Mouse (Mus musculus) midbrain, embryonic 13.5 days (tissue): ENCODE results near the gene Fchsd2. TPM values are rescaled to one million over a fixed set of nuclear protein-coding genes. Genes with fewer than 3 reads are reported as not detected.

Experiments used
- ATAC-seq: fragments of 200-750 bp; cut with Nextera tagmentation; 2 replicates; pipeline ENCODE4 v1.8.0; 2017; ENCODE audit warnings: mild to moderate bottlenecking, moderate TSS enrichment, moderate library complexity
- H3K27ac ChIP-seq: fragments of 300-500 bp; sonication (generic); 2 replicates; pipeline ENCODE4 v1.5.1; 2015; ENCODE audit warnings: inconsistent platforms, mild to moderate bottlenecking, moderate library complexity
- H3K27me3 ChIP-seq: fragments of 300-500 bp; sonication (generic); 2 replicates; pipeline ENCODE4 v1.6.1; 2015; ENCODE audit warnings: mild to moderate bottlenecking, inconsistent platforms
- H3K36me3 ChIP-seq: fragments of 300-500 bp; sonication (generic); 2 replicates; pipeline ENCODE4 v1.6.1; 2015; ENCODE audit warnings: mild to moderate bottlenecking, inconsistent platforms
- H3K4me1 ChIP-seq: fragments of 300-500 bp; sonication (generic); replicated peaks from 2 replicates; pipeline ENCODE4 v1.6.1; 2015; ENCODE audit warnings: inconsistent platforms
- H3K4me2 ChIP-seq: fragments of 300-500 bp; sonication (generic); replicated peaks from 2 replicates; pipeline ENCODE4 v1.6.1; 2015; ENCODE audit warnings: moderate library complexity, mild to moderate bottlenecking, inconsistent platforms
- H3K4me3 ChIP-seq: fragments of 300-500 bp; sonication (generic); replicated peaks from 2 replicates; pipeline ENCODE4 v1.5.1; 2015; ENCODE audit warnings: mild to moderate bottlenecking, inconsistent platforms
- H3K9ac ChIP-seq: fragments of 300-500 bp; sonication (generic); replicated peaks from 2 replicates; pipeline ENCODE4 v1.6.1; 2015; ENCODE audit warnings: mild to moderate bottlenecking, inconsistent platforms
- H3K9me3 ChIP-seq: fragments of 300-500 bp; sonication (generic); 2 replicates; pipeline ENCODE4 v1.6.1; 2016; ENCODE audit warnings: mild to moderate bottlenecking, inconsistent platforms
- WGBS: fragments of 180-500 bp; shearing (Covaris S2); methylation state at CpG from one replicate; pipeline ENCODE4 v1.1.7; 2015; 5-methylcytosine and 5-hydroxymethylcytosine counted together
- polyA plus RNA-seq: library from polyadenylated mRNA; unstranded; fragments of >200 nt; fragmentation: Nextera tagmentation; extraction: Ambion mirVana; gene quantifications from 2 replicates; pipeline ENCODE4 v1.2.1, GENCODE M21; 2015

Gene Fchsd2
- polyA plus RNA-seq, 1 experiment from 2014 or later, result 37.5 TPM

DNA sequence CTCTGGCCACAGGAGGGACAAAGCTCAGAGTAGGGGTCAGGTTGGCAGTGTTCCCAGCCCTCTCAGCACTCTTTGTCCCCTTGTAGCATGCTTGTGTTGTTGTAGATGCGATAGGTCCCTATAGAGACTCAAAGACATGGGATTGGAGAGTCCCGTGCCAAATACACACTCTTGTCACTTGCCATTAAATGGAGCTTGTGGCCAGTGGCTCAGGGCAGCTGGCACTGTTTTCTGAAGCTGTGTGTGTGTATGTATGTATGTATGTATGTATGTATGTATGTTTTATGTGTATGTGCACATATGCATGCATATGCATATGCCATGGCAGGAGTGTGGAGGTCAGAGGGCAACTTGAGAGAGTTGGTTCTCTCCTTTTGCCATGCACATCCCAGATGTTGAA is 235.1 kb downstream of the Fchsd2 start:
- no peak for ATAC-seq
- Histone ChIP-seq H3K4me1 (peaks cover 18% of the 10 kb centered on the region), H3K9me3 (no peaks in the 10 kb centered on the region), H3K4me3 (no peak overlapping the region), H3K36me3 (no peaks in the 10 kb centered on the region), H3K27ac (no peak overlapping the region), H3K27me3 (0 out of 2 replicates have a peak, but pooled peaks cover 6% of the 10 kb centered on the region), H3K4me2 (no peak overlapping the region), H3K9ac (no peak overlapping the region)
- WGBS, result 85% methylated on average over 2 of the region's 2 CpGs

DNA sequence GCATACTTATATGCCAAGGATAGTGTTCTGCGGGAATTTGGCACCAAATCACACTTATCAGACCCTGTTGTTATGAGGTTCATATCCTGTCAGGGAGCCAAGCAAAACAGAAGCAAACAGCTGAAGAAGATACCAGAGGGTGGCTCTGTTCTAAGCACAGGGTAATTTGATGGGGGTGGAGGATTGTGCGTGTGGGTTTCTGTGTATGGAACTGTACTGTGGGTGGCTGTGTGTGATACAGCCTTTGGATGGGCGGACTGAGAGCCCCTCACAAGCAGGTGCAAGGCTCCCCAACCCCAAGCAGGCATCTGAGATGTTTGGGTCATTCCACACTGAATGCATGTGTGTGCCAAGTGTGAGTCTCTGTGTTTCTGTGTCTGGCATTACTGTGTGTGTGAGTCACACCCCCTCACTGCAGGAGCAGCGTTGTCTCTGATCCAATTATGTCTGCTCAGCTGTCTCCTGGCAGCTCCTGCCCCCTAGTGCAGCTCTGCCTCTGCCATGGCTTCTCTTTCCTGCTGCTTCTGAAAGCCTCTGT is 236.0 kb downstream of the Fchsd2 start:
- 62% methylated on average over 4 of the region's 4 CpGs for WGBS
- peaks cover 18% of the 10 kb centered on the region for H3K4me1 ChIP-seq
- H3K27ac ChIP-seq, result peak overlapping the region; percentile 25; the same call in 1 of the 2 replicates
- H3K9me3 ChIP-seq, result no peaks in the 10 kb centered on the region
- H3K4me3 ChIP-seq, result no peak overlapping the region
- H3K9ac ChIP-seq, result peak overlapping the region; percentile 28; the same call in 1 of the 2 replicates
- no peak overlapping the region for H3K4me2 ChIP-seq
- peak; percentile 51; the same call in 1 of the 2 replicates for ATAC-seq
- H3K27me3 ChIP-seq, result no peaks in the 10 kb centered on the region
- no peaks in the 10 kb centered on the region for H3K36me3 ChIP-seq

DNA sequence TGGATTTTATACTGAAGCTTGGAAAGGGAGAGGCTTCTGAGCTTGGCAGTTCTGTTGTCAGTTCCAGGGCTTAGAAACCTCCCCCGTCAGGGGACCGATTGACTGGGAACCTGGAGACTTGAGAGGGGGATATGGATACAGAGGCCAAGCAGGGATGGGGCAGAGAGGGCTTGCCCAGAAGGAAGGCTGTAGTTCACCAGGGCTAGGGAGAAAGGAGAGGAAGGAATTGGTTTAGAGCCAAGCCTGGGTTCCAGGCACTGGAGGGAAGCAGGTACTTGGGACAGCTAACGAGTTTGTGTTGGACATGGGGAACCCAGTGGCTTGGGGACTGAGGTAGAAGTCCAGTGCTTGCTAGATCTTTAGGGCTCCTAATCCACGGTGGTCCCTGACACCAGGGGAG is 236.9 kb downstream of the Fchsd2 start:
- no peak for ATAC-seq
- H3K27ac ChIP-seq, result no peak overlapping the region
- H3K36me3 ChIP-seq, result no peaks in the 10 kb centered on the region
- peaks cover 18% of the 10 kb centered on the region for H3K4me1 ChIP-seq
- no peak overlapping the region for H3K4me2 ChIP-seq
- no peak overlapping the region for H3K4me3 ChIP-seq
- no peaks in the 10 kb centered on the region for H3K27me3 ChIP-seq
- no peaks in the 10 kb centered on the region for H3K9me3 ChIP-seq
- H3K9ac ChIP-seq, result peak overlapping the region; percentile 28; the same call in 1 of the 2 replicates
- WGBS, result 70% methylated on average over 4 of the region's 4 CpGs

DNA sequence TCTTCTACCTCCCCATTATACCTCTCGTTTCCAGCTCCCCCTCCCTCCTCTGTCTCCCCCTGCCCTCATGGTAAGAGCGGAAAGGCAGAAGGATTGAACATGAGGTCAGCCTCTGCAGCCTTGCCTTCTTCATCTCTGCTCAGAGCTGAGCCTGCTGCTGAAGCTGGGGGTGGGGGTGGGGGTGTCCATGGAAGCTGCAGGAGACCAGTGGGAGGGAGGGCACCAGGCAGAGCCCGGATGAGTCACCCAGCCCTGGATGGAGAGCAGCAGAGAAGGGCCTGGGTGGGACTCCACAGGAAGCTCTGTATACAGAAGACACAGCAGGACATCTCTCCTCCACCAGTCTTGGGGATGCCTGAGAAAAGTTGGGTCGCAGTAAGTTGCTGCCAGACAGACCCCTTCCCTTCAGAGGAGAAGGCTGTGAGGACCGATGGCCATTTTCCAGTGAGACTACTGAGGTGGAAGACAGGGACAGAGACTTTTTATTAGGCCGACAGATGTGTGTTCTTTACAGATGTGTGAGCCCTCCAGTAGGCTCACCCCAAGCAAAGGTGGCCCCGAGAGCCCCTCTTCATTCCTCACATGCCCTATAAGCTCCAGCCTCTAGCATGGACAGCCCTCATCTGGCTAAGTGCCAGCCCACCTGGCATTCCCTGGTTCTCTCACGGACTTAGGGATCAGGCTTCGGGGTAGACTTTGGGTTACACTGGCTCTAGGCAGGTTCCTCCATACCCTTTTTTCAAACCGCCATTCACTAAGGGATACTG is 237.6 kb downstream of the Fchsd2 start:
- peak; percentile 40; the same call in 1 of the 2 replicates for ATAC-seq
- Histone ChIP-seq H3K27me3 (no peaks in the 10 kb centered on the region), H3K36me3 (no peaks in the 10 kb centered on the region), H3K4me3 (no peak overlapping the region), H3K4me1 (peaks cover 18% of the 10 kb centered on the region), H3K9ac (no peak overlapping the region), H3K4me2 (no peak overlapping the region), H3K9me3 (no peaks in the 10 kb centered on the region), H3K27ac (no peak overlapping the region)
- WGBS, result 81% methylated on average over 10 of the region's 10 CpGs

DNA sequence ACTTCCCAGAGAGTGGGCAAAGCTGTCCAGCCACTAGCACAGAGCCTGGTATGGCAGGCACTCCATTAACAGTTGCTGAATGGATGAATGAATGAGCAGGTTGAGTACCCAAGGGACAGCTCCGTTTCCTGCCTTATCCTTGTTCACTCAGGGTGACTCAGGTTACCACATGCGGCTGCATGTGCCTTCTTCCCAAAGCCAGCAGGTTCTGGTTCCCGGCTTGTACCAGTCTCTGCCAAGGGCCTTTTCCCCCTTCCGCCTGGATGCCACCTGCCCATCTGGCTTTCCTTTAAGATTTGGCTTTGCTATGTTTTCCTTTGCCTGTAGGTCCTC is 238.1 kb downstream of the Fchsd2 start:
- no peak for ATAC-seq
- Histone ChIP-seq H3K27ac (no peak overlapping the region), H3K9ac (no peak overlapping the region), H3K9me3 (no peaks in the 10 kb centered on the region), H3K4me1 (peaks cover 18% of the 10 kb centered on the region), H3K27me3 (no peaks in the 10 kb centered on the region), H3K4me3 (no peak overlapping the region), H3K4me2 (no peak overlapping the region), H3K36me3 (no peaks in the 10 kb centered on the region)
- WGBS, result 86% methylated on average over 4 of the region's 4 CpGs

DNA sequence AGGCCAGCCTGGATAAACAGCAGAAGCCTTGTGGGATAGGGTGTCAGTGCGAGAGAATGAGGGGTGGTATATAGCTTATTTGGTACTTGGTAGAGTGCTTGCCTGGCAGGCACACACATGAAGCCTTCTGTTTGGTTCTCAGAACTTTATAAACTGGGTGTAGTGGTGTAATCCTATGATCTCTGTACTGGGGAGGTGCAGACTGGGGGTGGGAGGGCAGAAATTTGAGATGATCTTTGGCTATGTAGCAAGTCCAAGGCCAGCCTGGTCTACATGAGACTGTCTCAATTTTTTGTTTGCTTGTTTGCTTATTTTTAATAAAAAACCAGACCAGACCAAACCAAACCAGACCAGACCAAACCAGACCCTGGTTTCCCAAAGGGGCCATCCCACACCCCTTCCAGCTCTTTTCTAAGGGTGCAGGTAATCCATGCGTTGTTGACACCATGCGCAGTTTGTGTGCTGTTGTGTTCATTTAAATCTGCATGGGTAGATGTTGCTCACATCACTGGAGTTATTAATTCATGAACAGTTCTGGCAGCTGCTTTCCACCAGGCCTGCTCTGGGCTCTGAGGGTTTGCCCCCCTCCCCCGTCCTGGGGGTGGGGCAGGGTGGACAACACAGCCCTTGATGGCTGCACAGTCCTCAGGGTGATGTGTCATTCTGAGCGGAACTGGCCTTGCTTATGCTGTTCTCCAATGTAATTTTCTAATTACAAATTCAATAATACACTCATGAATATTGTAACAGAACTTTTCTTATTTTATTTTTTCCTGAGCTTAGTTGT is 239.6 kb downstream of the Fchsd2 start:
- WGBS, result 85% methylated on average over 5 of the region's 5 CpGs
- Histone ChIP-seq H3K27me3 (no peaks in the 10 kb centered on the region), H3K36me3 (no peaks in the 10 kb centered on the region), H3K4me3 (no peak overlapping the region), H3K9ac (no peak overlapping the region), H3K4me2 (no peak overlapping the region), H3K4me1 (peaks cover 18% of the 10 kb centered on the region), H3K9me3 (no peaks in the 10 kb centered on the region), H3K27ac (no peak overlapping the region)
- ATAC-seq, result 0 out of 2 replicates have a peak, but pooled peaks have one; percentile 30

Other genes with a start within 250 kb of the Fchsd2 start
- gene Relt, start 229.4 kb upstream of the Fchsd2 start, polyA plus RNA-seq, result 2.7 and 3.5 TPM in 2 replicates
- gene Arhgef17, start 160.8 kb upstream of the Fchsd2 start, polyA plus RNA-seq, result 5.8 and 5.9 TPM in 2 replicates
- 1.9 and 2.7 TPM in 2 replicates for gene P2ry6, start 118.2 kb upstream of the Fchsd2 start, polyA plus RNA-seq
- 0.11 and 0.14 TPM in 2 replicates for gene P2ry2, start 80.0 kb upstream of the Fchsd2 start, polyA plus RNA-seq
- 16.8 and 20.8 TPM in 2 replicates for gene Atg16l2, start 209.4 kb downstream of the Fchsd2 start, polyA plus RNA-seq
- gene Stard10, start 224.2 kb downstream of the Fchsd2 start, polyA plus RNA-seq, result 4.4 and 6.8 TPM in 2 replicates